Mouse (Mus musculus): ENCODE results near the gene Dnajc6. TPM values are rescaled to one million over a fixed set of nuclear protein-coding genes. Genes with fewer than 3 reads are reported as not detected.

The Dnajc6 gene
- polyA plus RNA-seq, 1 experiment from 2014 or later: 2.8 TPM

DNA sequence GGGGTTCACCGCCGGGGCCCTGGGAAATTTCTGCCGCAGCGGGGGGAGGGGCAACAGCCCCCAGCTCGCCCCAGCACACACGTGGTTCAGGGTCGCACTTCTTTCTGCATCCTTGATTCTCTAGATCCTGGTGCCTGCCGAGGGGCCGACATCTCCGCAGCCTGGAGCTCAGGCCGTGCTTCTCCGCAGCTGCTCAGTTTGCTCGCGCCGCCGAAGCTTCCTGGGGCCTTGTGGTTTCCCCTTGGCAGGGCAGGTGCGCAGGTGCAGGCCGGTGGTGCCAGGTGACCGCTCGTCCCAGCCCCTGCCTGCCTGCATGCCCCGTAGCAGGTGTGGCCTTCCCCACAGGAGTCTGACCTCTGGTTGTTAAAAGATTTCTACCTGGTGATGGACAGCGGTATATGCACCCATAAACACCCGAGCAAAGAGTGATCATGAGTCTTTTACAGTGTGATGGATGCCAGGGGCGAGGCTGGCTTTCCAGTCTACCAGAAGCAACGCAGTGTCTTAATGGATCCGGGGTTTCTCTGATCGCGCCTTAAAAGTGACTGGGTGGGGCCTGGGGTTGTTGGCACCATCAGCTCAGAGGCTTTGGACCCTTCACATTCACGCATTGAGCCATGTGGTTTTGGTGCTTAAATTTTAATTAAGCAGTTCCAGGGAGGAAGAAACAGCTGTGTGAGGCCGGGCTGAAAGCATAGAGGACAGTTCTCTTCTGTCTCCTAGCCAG, 12.6 kb downstream of the Dnajc6 start:
- WGBS: 4% methylated on average over 30 of the region's 30 CpGs
- Histone ChIP-seq H3K36me3 (ENCODE audit: control insufficient read depth, insufficient read depth, low read length) (no peaks in the 10 kb centered on the region), H3K27ac (ENCODE audit: low read length) (no peak overlapping the region), H3K9ac (replicated peaks; ENCODE audit: low read depth, low read length) (no peak overlapping the region; the same call in 1 of the 2 replicates), H3K27me3 (ENCODE audit: control insufficient read depth, insufficient read depth, low read length) (no peaks in the 10 kb centered on the region), H3K4me2 (replicated peaks; ENCODE audit: low read depth, low read length) (peak overlapping the region; percentile 68), H3K9me3 (ENCODE audit: control insufficient read depth, low read depth, low read length) (no peaks in the 10 kb centered on the region), H3K4me3 (ENCODE audit: low read depth, low read length) (peak overlapping the region; percentile 26), H3K4me1 (ENCODE audit: control insufficient read depth, insufficient read depth, low read length) (peaks cover 5% of the 10 kb centered on the region; the same call in 1 of the 2 replicates)
- ATAC-seq (ENCODE audit: insufficient number of reproducible peaks, insufficient read depth, low FRiP score, low read depth): peak; percentile 69

DNA sequence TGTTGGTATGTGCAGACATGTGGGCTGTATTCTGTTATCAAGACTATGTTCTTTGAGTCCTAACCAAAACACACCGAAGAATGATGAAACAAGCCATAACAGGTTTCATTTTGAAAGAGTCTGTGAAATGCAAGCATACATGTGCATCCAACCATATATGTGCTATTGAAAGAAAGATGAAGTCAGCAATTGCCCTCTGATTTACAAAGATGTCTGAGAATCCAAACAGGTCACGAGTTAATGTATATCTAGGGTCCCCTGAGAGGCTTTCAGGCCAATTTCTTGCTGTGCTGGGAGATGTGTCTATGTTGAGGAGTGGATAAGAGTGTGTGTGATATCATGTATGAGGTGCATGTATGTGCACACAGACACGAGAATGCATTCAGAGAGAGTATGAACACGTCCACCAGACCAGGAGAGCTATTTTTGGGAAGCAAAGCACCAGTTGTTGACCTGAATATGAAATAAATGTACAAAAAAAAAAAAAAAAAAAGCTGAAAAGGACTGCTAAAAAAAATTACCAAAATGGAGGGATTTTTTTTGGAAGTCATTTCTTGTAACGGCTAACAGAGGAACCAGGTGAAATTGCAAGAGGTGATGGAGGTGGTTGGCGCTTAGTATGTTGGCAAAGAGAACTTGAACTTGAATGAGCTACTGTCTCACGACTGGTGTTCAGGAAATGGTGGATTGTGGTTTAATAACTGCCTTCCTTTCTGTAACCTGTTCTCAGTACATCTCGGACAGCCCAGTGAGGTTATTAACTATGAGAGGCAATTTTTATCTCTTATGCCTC, 13.9 kb downstream of the Dnajc6 start:
- Histone ChIP-seq H3K9me3 (ENCODE audit: control insufficient read depth, low read depth, low read length) (no peaks in the 10 kb centered on the region), H3K27me3 (ENCODE audit: control insufficient read depth, insufficient read depth, low read length) (no peaks in the 10 kb centered on the region), H3K36me3 (ENCODE audit: control insufficient read depth, insufficient read depth, low read length) (no peaks in the 10 kb centered on the region), H3K4me2 (replicated peaks; ENCODE audit: low read depth, low read length) (no peak overlapping the region), H3K4me3 (ENCODE audit: low read depth, low read length) (no peak overlapping the region), H3K27ac (ENCODE audit: low read length) (no peak overlapping the region), H3K4me1 (ENCODE audit: control insufficient read depth, insufficient read depth, low read length) (peaks cover 5% of the 10 kb centered on the region; the same call in 1 of the 2 replicates), H3K9ac (replicated peaks; ENCODE audit: low read depth, low read length) (no peak overlapping the region)
- WGBS: 77% methylated on average over 8 of the region's 8 CpGs
- ATAC-seq (ENCODE audit: insufficient number of reproducible peaks, insufficient read depth, low FRiP score, low read depth): no peak

DNA sequence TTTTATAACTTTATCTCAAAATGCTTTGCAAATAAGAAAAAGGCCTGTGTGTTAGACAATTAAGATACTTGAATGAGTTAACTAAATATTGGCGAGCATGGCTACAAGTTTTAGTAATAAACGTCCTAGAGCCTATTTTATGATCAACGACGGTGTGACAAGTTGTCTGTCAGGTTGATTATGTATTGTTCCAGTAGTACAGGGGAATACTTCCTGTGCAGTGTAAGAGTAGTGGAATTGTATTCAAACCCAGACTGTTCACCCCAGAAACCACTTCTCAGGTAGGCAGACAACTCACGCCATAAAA, 14.4 kb downstream of the Dnajc6 start:
- 66% methylated on average over 5 of the region's 5 CpGs for WGBS
- Histone ChIP-seq H3K27ac (ENCODE audit: low read length) (no peak overlapping the region), H3K4me3 (ENCODE audit: low read depth, low read length) (no peak overlapping the region), H3K36me3 (ENCODE audit: control insufficient read depth, insufficient read depth, low read length) (no peaks in the 10 kb centered on the region), H3K9me3 (ENCODE audit: control insufficient read depth, low read depth, low read length) (no peaks in the 10 kb centered on the region), H3K27me3 (ENCODE audit: control insufficient read depth, insufficient read depth, low read length) (no peaks in the 10 kb centered on the region), H3K4me1 (ENCODE audit: control insufficient read depth, insufficient read depth, low read length) (peaks cover 5% of the 10 kb centered on the region; the same call in 1 of the 2 replicates), H3K4me2 (replicated peaks; ENCODE audit: low read depth, low read length) (no peak overlapping the region), H3K9ac (replicated peaks; ENCODE audit: low read depth, low read length) (no peak overlapping the region)
- no peak for ATAC-seq (ENCODE audit: insufficient number of reproducible peaks, insufficient read depth, low FRiP score, low read depth)

DNA sequence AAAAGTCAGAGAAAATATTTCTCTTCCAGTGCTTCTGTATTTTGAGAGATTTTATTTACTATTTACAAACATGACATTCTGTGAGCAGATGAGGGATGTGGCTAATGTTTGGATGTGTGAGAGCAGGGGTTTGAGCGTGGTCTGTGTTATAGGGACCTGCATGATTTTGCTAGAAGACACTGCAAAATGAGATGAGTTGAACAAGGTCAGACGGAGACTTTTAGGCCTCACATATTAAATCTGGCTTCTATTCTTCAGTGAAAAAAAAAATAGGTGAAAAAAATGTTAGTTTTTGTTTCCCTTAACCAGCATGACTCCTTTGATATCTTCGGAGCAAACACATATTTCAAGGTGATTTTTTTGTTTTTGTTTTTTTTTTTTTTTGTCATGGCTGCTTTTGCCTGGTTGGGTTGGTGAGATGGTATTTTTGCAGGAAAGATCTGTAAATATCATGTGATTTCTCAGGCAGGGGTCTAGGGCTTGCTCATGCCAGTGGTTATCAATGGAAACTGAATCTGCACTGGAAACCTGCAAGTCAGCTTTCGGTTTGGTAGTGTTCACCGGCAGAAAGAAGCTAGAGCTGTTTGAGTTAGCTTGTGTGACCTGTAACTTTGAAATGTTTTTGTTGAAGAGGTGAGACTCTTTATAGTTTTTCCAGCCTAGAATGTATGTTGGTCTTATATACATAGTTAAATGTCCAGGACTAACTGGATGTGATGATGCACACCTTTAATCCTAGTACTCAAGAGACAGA, 15.5 kb downstream of the Dnajc6 start:
- ATAC-seq (ENCODE audit: insufficient number of reproducible peaks, insufficient read depth, low FRiP score, low read depth): no peak
- 89% methylated on average over 5 of the region's 5 CpGs for WGBS

DNA sequence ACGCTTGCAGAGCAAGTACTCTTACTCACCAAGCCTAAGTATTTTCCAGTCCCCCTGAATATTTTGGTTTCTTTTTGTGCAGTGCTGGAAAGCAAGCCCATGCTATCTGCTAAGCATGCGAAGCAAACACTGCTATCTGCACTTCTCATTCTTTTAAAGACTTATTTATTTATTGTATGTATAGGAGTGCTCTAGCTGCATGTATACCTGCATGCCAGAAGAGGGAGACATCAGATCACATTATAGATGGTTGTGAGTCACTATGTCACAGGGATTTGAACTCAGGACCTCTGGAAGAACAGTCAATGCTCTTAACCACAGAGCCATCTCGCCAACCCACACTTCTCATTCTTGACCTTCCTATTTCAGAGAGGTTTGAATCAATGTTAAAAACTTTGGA, 16.8 kb downstream of the Dnajc6 start:
- Histone ChIP-seq H3K27ac (ENCODE audit: low read length) (no peak overlapping the region), H3K4me2 (replicated peaks; ENCODE audit: low read depth, low read length) (no peak overlapping the region), H3K4me1 (ENCODE audit: control insufficient read depth, insufficient read depth, low read length) (peaks cover 5% of the 10 kb centered on the region; the same call in 1 of the 2 replicates), H3K36me3 (ENCODE audit: control insufficient read depth, insufficient read depth, low read length) (no peaks in the 10 kb centered on the region), H3K9me3 (ENCODE audit: control insufficient read depth, low read depth, low read length) (no peaks in the 10 kb centered on the region), H3K27me3 (ENCODE audit: control insufficient read depth, insufficient read depth, low read length) (no peaks in the 10 kb centered on the region), H3K4me3 (ENCODE audit: low read depth, low read length) (no peak overlapping the region), H3K9ac (replicated peaks; ENCODE audit: low read depth, low read length) (no peak overlapping the region)
- no peak for ATAC-seq (ENCODE audit: insufficient number of reproducible peaks, insufficient read depth, low FRiP score, low read depth)
- WGBS: 90% methylated on average over 3 of the region's 3 CpGs

More for the DNA sequence above, 15.5 kb downstream of the Dnajc6 start:
- H3K4me2 ChIP-seq (replicated peaks; ENCODE audit: low read depth, low read length): no peak overlapping the region
- H3K36me3 ChIP-seq (ENCODE audit: control insufficient read depth, insufficient read depth, low read length): no peaks in the 10 kb centered on the region
- H3K4me3 ChIP-seq (ENCODE audit: low read depth, low read length): no peak overlapping the region
- H3K27me3 ChIP-seq (ENCODE audit: control insufficient read depth, insufficient read depth, low read length): no peaks in the 10 kb centered on the region
- H3K9ac ChIP-seq (replicated peaks; ENCODE audit: low read depth, low read length): no peak overlapping the region
- H3K4me1 ChIP-seq (ENCODE audit: control insufficient read depth, insufficient read depth, low read length): peaks cover 5% of the 10 kb centered on the region; the same call in 1 of the 2 replicates
- H3K9me3 ChIP-seq (ENCODE audit: control insufficient read depth, low read depth, low read length): no peaks in the 10 kb centered on the region
- H3K27ac ChIP-seq (ENCODE audit: low read length): no peak overlapping the region

DNA sequence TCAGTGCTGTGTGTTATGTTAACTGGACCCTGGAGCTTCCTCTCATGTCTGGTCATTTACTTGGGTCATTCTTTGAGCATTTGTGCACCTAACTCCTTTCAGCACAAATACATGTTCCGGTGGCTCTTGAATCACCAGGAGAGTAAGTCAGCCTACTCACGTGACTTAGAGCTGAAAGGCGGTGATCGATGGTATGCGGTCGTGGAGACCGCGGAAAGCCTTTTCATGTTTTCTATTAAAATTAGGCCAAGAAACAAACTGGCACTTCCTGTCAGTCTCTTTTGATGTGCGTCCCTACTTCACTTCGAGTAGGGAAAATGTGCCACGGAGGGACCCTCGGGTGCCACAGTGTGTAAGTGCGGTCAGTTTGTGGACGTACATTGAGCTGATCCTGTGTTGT, 19.4 kb downstream of the Dnajc6 start:
- Histone ChIP-seq H3K4me3 (ENCODE audit: low read depth, low read length) (no peak overlapping the region), H3K27me3 (ENCODE audit: control insufficient read depth, insufficient read depth, low read length) (no peaks in the 10 kb centered on the region), H3K9ac (replicated peaks; ENCODE audit: low read depth, low read length) (no peak overlapping the region), H3K4me2 (replicated peaks; ENCODE audit: low read depth, low read length) (no peak overlapping the region), H3K9me3 (ENCODE audit: control insufficient read depth, low read depth, low read length) (no peaks in the 10 kb centered on the region), H3K36me3 (ENCODE audit: control insufficient read depth, insufficient read depth, low read length) (no peaks in the 10 kb centered on the region), H3K27ac (ENCODE audit: low read length) (no peak overlapping the region), H3K4me1 (ENCODE audit: control insufficient read depth, insufficient read depth, low read length) (no peaks in the 10 kb centered on the region)
- WGBS: 95% methylated on average over 14 of the region's 14 CpGs
- no peak for ATAC-seq (ENCODE audit: insufficient number of reproducible peaks, insufficient read depth, low FRiP score, low read depth)

DNA sequence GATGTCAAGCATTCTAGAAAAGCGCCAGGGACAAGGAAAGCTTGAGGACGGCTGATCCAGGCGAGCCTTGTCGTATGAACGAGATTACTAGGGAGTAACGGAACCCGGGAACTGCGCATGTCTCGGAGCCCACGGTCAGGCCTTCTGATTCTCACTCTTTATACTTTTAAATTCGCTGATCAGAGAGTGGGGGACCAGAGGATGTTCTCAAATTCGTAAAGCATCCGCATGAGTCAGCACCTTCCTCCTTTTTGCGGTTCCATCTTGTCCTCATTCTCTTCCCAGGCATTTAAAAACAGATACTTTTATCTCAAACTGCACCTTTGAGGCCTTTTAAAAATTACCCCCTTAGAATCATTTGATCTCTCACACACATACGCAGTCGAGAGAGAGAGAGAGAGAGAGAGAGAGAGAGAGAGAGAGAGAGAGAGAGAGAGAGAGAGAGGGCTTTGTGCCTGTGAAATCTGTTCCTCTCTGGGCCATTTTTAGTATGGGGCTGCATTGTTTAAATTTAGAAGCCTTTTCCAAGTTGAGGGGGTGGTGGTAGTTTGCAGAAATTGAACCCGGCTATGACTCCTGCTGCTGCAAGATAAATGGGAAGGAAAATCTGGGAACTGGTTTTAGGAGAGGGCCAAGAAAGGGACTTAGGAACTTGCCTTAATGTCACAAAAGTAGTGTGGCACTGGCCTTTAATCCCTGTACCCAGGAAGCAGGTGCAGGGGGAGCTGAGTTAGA, 20.2 kb downstream of the Dnajc6 start:
- no peak for ATAC-seq (ENCODE audit: insufficient number of reproducible peaks, insufficient read depth, low FRiP score, low read depth)
- H3K27ac ChIP-seq (ENCODE audit: low read length): no peak overlapping the region
- WGBS: 80% methylated on average over 17 of the region's 17 CpGs
- H3K4me1 ChIP-seq (ENCODE audit: control insufficient read depth, insufficient read depth, low read length): no peaks in the 10 kb centered on the region
- no peak overlapping the region for H3K4me2 ChIP-seq (replicated peaks; ENCODE audit: low read depth, low read length)
- H3K9me3 ChIP-seq (ENCODE audit: control insufficient read depth, low read depth, low read length): no peaks in the 10 kb centered on the region
- H3K36me3 ChIP-seq (ENCODE audit: control insufficient read depth, insufficient read depth, low read length): no peaks in the 10 kb centered on the region
- no peak overlapping the region for H3K4me3 ChIP-seq (ENCODE audit: low read depth, low read length)
- no peaks in the 10 kb centered on the region for H3K27me3 ChIP-seq (ENCODE audit: control insufficient read depth, insufficient read depth, low read length)
- no peak overlapping the region for H3K9ac ChIP-seq (replicated peaks; ENCODE audit: low read depth, low read length)

DNA sequence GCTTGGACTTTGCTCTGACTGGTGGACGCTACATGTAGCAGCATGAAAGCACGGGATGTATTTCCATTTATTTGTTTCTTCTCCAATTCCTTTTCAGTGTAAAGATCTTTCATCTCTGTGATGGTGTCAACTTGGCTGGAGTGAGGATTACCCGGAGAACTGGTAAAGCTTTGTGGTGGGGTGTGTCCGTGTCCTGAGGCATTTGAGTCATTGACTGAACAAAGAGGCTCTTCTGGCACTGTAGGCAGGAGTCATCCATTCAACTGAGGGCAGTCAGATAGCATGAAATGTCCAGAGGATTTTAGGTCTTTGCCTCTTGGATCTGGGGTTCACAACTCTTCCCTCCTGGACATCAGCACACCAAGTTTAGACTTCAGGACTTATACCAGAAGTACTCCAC, 35.5 kb downstream of the Dnajc6 start:
- Histone ChIP-seq H3K9me3 (ENCODE audit: control insufficient read depth, low read depth, low read length) (no peaks in the 10 kb centered on the region), H3K27me3 (ENCODE audit: control insufficient read depth, insufficient read depth, low read length) (no peaks in the 10 kb centered on the region), H3K27ac (ENCODE audit: low read length) (no peak overlapping the region), H3K4me1 (ENCODE audit: control insufficient read depth, insufficient read depth, low read length) (no peaks in the 10 kb centered on the region), H3K9ac (replicated peaks; ENCODE audit: low read depth, low read length) (no peak overlapping the region), H3K4me2 (replicated peaks; ENCODE audit: low read depth, low read length) (no peak overlapping the region), H3K36me3 (ENCODE audit: control insufficient read depth, insufficient read depth, low read length) (no peaks in the 10 kb centered on the region), H3K4me3 (ENCODE audit: low read depth, low read length) (no peak overlapping the region)
- 79% methylated on average over 4 of the region's 4 CpGs for WGBS
- no peak for ATAC-seq (ENCODE audit: insufficient number of reproducible peaks, insufficient read depth, low FRiP score, low read depth)
